Mouse (Mus musculus): ENCODE results near the gene Zfp184. TPM values are rescaled to one million over a fixed set of nuclear protein-coding genes. Genes with fewer than 3 reads are reported as not detected.

Gene Zfp184
- polyA plus RNA-seq, 1 experiment from 2014 or later: 14.9 TPM

- DNase-seq (ENCODE audit: low spot score) (no peak), ATAC-seq (ENCODE audit: low FRiP score) (no peak)
- H3K9ac ChIP-seq: no peak overlapping the region
- no peak overlapping the region for H3K27ac ChIP-seq
- H3K27me3 ChIP-seq (ENCODE audit: control insufficient read depth, insufficient read depth, low read length): no peaks in the 10 kb centered on the region
- H3K4me2 ChIP-seq (replicated peaks): no peak overlapping the region
- H3K4me3 ChIP-seq (replicated peaks; ENCODE audit: low read length): no peak overlapping the region
- no peaks in the 10 kb centered on the region for H3K36me3 ChIP-seq (replicated peaks; ENCODE audit: control insufficient read depth, insufficient read depth)
- H3K9me3 ChIP-seq (ENCODE audit: control insufficient read depth, low read length): no peaks in the 10 kb centered on the region
- WGBS: 41% methylated on average over 3 of the region's 3 CpGs
- no peaks in the 10 kb centered on the region for H3K4me1 ChIP-seq (replicated peaks; ENCODE audit: control insufficient read depth, insufficient read depth, low read length)
These were observed 26.7 kb downstream of the Zfp184 start for GRCm38 (mm10) chr13:21971641-21972040.

GRCm38 (mm10) chr13:21974221-21974725, 29.4 kb downstream of the Zfp184 start:
- Histone ChIP-seq H3K36me3 (replicated peaks; ENCODE audit: control insufficient read depth, insufficient read depth) (no peaks in the 10 kb centered on the region), H3K27ac (peak overlapping the region; percentile 92), H3K27me3 (ENCODE audit: control insufficient read depth, insufficient read depth, low read length) (peaks cover 13% of the 10 kb centered on the region), H3K9ac (peak overlapping the region; percentile 90), H3K4me1 (replicated peaks; ENCODE audit: control insufficient read depth, insufficient read depth, low read length) (no peaks in the 10 kb centered on the region), H3K4me3 (replicated peaks; ENCODE audit: low read length) (peak overlapping the region; percentile 58), H3K9me3 (ENCODE audit: control insufficient read depth, low read length) (no peaks in the 10 kb centered on the region), H3K4me2 (replicated peaks) (peak overlapping the region; percentile 53)
- ATAC-seq (ENCODE audit: low FRiP score) (peak; percentile 89), DNase-seq (ENCODE audit: low spot score) (peak; percentile 92)
- 0% methylated on average over 23 of the region's 23 CpGs for WGBS

GRCm38 (mm10) chr13:21974726-21975473, 30.0 kb downstream of the Zfp184 start:
- ATAC-seq (ENCODE audit: low FRiP score): peak; percentile 96
- peak; percentile 96 for DNase-seq (ENCODE audit: low spot score)
- Histone ChIP-seq H3K9me3 (ENCODE audit: control insufficient read depth, low read length) (no peaks in the 10 kb centered on the region), H3K4me2 (replicated peaks) (peak overlapping the region; percentile 53), H3K27ac (peak overlapping the region; percentile 92), H3K36me3 (replicated peaks; ENCODE audit: control insufficient read depth, insufficient read depth) (no peaks in the 10 kb centered on the region), H3K27me3 (ENCODE audit: control insufficient read depth, insufficient read depth, low read length) (peaks cover 19% of the 10 kb centered on the region), H3K4me3 (replicated peaks; ENCODE audit: low read length) (peak overlapping the region; percentile 58), H3K9ac (peak overlapping the region; percentile 90), H3K4me1 (replicated peaks; ENCODE audit: control insufficient read depth, insufficient read depth, low read length) (no peaks in the 10 kb centered on the region)
- WGBS: 4% methylated on average over 20 of the region's 20 CpGs

DNA sequence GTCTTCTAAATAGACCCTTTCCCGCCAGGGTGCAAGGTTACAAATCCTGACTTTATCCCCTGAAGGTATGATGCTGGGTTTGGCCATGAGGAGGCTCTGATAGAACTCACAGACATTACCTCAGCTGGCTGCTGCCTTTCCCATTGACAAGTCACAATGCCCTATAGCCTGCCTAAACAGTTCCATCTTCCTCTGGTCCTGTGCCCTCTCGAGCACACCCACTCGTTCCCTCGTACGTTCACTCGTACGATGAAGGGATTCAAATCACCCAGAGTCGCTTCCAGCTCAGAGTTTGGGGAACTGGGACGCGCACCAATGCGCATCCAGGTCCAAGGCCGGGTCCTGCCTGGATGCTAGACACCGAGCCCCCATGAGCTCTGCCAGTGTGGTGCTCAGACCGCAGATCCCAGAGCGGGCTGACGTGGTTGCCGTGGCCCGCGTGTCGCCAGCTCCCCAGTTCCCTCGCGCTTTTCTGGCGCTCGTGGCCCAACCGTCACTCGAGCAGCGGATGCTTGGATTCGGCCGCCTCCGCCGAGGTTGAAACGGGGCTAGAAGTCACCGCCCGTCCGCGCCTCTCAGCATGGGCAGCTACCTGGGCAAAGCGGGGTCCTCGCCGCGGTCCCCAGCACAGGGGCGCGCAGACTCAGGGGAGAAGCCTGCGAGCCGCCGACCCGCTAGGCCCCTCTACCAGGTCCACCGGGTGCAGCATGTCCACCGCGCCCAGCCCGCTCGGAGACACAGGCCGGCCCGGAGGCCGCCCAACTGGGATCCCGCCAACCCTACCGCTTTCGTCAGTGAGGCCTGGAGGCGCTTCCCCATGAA, 36.3 kb downstream of the Zfp184 start, which contains the start of gene Pom121l2:
Gene Pom121l2 (plus strand): TSS at position 214 of the 822 bp plus-strand sequence.
- ATAC-seq (ENCODE audit: low FRiP score): peak; percentile 59; the same call in 1 of the 2 replicates
- Histone ChIP-seq H3K4me1 (replicated peaks; ENCODE audit: control insufficient read depth, insufficient read depth, low read length) (0 out of 2 replicates have a peak, but pooled peaks cover 4% of the 10 kb centered on the region), H3K27ac (no peak within 1 kb of the TSS), H3K36me3 (replicated peaks; ENCODE audit: control insufficient read depth, insufficient read depth) (no peaks in the 10 kb centered on the region), H3K9me3 (ENCODE audit: control insufficient read depth, low read length) (no peaks in the 10 kb centered on the region), H3K4me3 (replicated peaks; ENCODE audit: low read length) (peak within 1 kb of the TSS; percentile 50), H3K9ac (peak within 1 kb of the TSS; percentile 60), H3K4me2 (replicated peaks) (peak within 1 kb of the TSS; percentile 92), H3K27me3 (ENCODE audit: control insufficient read depth, insufficient read depth, low read length) (peaks cover 79% of the 10 kb centered on the region)
- peak; percentile 35 for DNase-seq (ENCODE audit: low spot score)
- 1% methylated on average over 57 of the region's 58 CpGs for WGBS

DNA sequence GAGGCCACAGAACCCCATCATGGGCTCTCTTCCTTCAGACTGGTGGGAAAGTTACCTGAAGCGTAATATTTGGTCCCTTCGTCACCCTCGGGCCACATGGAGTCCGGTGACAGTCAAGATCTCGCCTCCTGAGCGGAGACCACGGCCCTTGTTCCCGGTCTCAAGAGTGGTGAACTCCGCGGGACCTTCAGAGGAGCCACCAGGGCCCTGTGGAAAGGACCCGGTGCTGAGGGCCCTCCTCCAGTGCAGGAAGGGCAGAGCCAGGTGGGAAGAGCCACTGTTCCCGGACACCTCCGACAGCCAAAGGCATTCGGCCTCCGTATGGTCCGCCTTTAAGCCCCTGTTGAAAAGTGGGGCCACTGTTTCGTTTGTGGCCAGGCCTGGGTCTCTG, 36.9 kb downstream of the Zfp184 start:
- ATAC-seq (ENCODE audit: low FRiP score): 0 out of 2 replicates have a peak, but pooled peaks have one; percentile 40
- peak overlapping the region; percentile 60; the same call in 1 of the 2 replicates for H3K9ac ChIP-seq
- peak overlapping the region; percentile 92 for H3K4me2 ChIP-seq (replicated peaks)
- H3K27me3 ChIP-seq (ENCODE audit: control insufficient read depth, insufficient read depth, low read length): peaks cover 85% of the 10 kb centered on the region
- WGBS: 4% methylated on average over 17 of the region's 17 CpGs
- H3K36me3 ChIP-seq (replicated peaks; ENCODE audit: control insufficient read depth, insufficient read depth): no peaks in the 10 kb centered on the region
- no peak overlapping the region for H3K27ac ChIP-seq
- DNase-seq (ENCODE audit: low spot score): no peak
- H3K4me3 ChIP-seq (replicated peaks; ENCODE audit: low read length): peak overlapping the region; percentile 50
- H3K4me1 ChIP-seq (replicated peaks; ENCODE audit: control insufficient read depth, insufficient read depth, low read length): 0 out of 2 replicates have a peak, but pooled peaks cover 4% of the 10 kb centered on the region
- no peaks in the 10 kb centered on the region for H3K9me3 ChIP-seq (ENCODE audit: control insufficient read depth, low read length)

- Histone ChIP-seq H3K27me3 (ENCODE audit: control insufficient read depth, insufficient read depth, low read length) (peaks cover 84% of the 10 kb centered on the region), H3K4me1 (replicated peaks; ENCODE audit: control insufficient read depth, insufficient read depth, low read length) (0 out of 2 replicates have a peak, but pooled peaks cover 4% of the 10 kb centered on the region), H3K4me2 (replicated peaks) (no peak overlapping the region), H3K9me3 (ENCODE audit: control insufficient read depth, low read length) (no peaks in the 10 kb centered on the region), H3K9ac (no peak overlapping the region), H3K27ac (no peak overlapping the region), H3K4me3 (replicated peaks; ENCODE audit: low read length) (no peak overlapping the region), H3K36me3 (replicated peaks; ENCODE audit: control insufficient read depth, insufficient read depth) (no peaks in the 10 kb centered on the region)
- ATAC-seq (ENCODE audit: low FRiP score): no peak
- DNase-seq (ENCODE audit: low spot score): no peak
- 87% methylated on average over 2 of the region's 2 CpGs for WGBS
These were observed 39.6 kb downstream of the Zfp184 start for GRCm38 (mm10) chr13:21984486-21984885.

GRCm38 (mm10) chr13:21992550-21992949, 47.7 kb downstream of the Zfp184 start:
- Histone ChIP-seq H3K4me2 (replicated peaks) (no peak overlapping the region), H3K36me3 (replicated peaks; ENCODE audit: control insufficient read depth, insufficient read depth) (no peaks in the 10 kb centered on the region), H3K9ac (no peak overlapping the region), H3K4me1 (replicated peaks; ENCODE audit: control insufficient read depth, insufficient read depth, low read length) (no peaks in the 10 kb centered on the region), H3K4me3 (replicated peaks; ENCODE audit: low read length) (no peak overlapping the region), H3K27me3 (ENCODE audit: control insufficient read depth, insufficient read depth, low read length) (peaks cover 72% of the 10 kb centered on the region), H3K9me3 (ENCODE audit: control insufficient read depth, low read length) (no peaks in the 10 kb centered on the region), H3K27ac (no peak overlapping the region)
- WGBS: 85% methylated on average over 5 of the region's 5 CpGs
- DNase-seq (ENCODE audit: low spot score): no peak
- ATAC-seq (ENCODE audit: low FRiP score): no peak

DNA sequence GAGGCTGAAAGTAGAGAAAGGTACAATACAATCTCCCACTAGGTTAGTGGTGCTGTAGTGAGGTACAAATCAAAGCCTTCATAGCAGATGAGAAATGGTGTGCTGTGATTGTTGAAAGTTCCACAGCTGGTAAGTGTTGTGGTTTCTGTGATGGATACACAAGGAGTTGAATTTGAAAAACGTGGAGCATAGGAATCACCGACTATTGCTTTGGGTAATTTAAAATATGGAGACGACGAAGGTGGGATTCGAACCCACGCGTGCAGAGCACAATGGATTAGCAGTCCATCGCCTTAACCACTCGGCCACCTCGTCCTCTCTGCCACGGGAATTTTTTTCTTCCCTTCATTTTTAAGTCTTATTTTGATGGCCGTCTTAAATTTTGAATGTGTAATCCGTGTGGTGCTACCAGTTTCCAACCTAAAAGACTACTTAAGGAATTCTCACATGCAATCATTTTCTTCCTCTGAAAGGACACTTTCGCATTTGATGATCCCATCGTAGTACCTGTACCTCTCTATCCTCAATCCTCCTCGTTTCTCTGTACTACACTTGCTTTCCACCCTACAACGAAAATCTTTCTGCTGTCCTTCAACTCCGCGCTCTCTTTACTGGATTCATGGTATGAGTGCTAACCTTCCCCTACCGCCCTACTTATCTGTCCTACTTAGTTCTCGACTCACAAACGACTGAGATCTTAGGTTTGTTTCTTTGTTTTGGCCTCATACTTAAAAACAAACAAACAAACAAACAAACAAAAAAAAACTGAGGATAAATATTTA, 49.3 kb downstream of the Zfp184 start:
- no peak overlapping the region for H3K27ac ChIP-seq
- DNase-seq (ENCODE audit: low spot score): no peak
- WGBS: 1% methylated on average over 22 of the region's 22 CpGs
- H3K27me3 ChIP-seq (ENCODE audit: control insufficient read depth, insufficient read depth, low read length): peaks cover 81% of the 10 kb centered on the region
- no peak for ATAC-seq (ENCODE audit: low FRiP score)
- no peaks in the 10 kb centered on the region for H3K36me3 ChIP-seq (replicated peaks; ENCODE audit: control insufficient read depth, insufficient read depth)
- H3K4me1 ChIP-seq (replicated peaks; ENCODE audit: control insufficient read depth, insufficient read depth, low read length): no peaks in the 10 kb centered on the region
- no peak overlapping the region; the same call in 1 of the 2 replicates for H3K4me3 ChIP-seq (replicated peaks; ENCODE audit: low read length)
- H3K9me3 ChIP-seq (ENCODE audit: control insufficient read depth, low read length): no peaks in the 10 kb centered on the region
- no peak overlapping the region for H3K4me2 ChIP-seq (replicated peaks)
- no peak overlapping the region for H3K9ac ChIP-seq

All from hindbrain, embryonic 14.5 days (tissue).